Mouse (Mus musculus) thymus, postnatal 4 days (tissue): ENCODE data around the gene Csnk1g1.

Source experiments
- DNase-seq: peaks from one replicate; pipeline ENCODE4 v3.0.0; 2021

The Csnk1g1 gene

GRCm38 (mm10) chr9:65998965-65999364 lies 90.2 kb downstream of the Csnk1g1 start:
- no peak for DNase-seq

- DNase-seq, result peak; percentile 35
Observed at GRCm38 (mm10) chr9:66004380-66004779, 95.7 kb downstream of the Csnk1g1 start.

- no peak for DNase-seq
Observed at GRCm38 (mm10) chr9:66007603-66008202, 99.0 kb downstream of the Csnk1g1 start.

- no peak for DNase-seq
Observed at GRCm38 (mm10) chr9:66020601-66021000, 111.9 kb downstream of the Csnk1g1 start.

GRCm38 (mm10) chr9:66038082-66038481 lies 129.4 kb downstream of the Csnk1g1 start:
- DNase-seq, result no peak

GRCm38 (mm10) chr9:66038581-66038980 lies 129.9 kb downstream of the Csnk1g1 start:
- no peak for DNase-seq

- DNase-seq, result no peak
Observed at GRCm38 (mm10) chr9:66039290-66039689, 130.6 kb downstream of the Csnk1g1 start.

GRCm38 (mm10) chr9:66040801-66041200 lies 132.1 kb downstream of the Csnk1g1 start:
- no peak for DNase-seq

- DNase-seq, result no peak
Observed at GRCm38 (mm10) chr9:66042331-66042730, 133.6 kb downstream of the Csnk1g1 start.

GRCm38 (mm10) chr9:66043241-66043640 lies 134.5 kb downstream of the Csnk1g1 start:
- DNase-seq, result no peak

GRCm38 (mm10) chr9:66049931-66050601 lies 141.3 kb downstream of the Csnk1g1 start:
- DNase-seq, result no peak

GRCm38 (mm10) chr9:66051493-66051892 lies 142.8 kb downstream of the Csnk1g1 start:
- no peak for DNase-seq

GRCm38 (mm10) chr9:66052731-66053130 lies 144.0 kb downstream of the Csnk1g1 start:
- DNase-seq, result no peak

GRCm38 (mm10) chr9:66053620-66054019 lies 144.9 kb downstream of the Csnk1g1 start:
- DNase-seq, result no peak

- peak; percentile 97 for DNase-seq
Observed at GRCm38 (mm10) chr9:66059583-66060307, 151.0 kb downstream of the Csnk1g1 start, which contains the start of gene Ppib. Gene Ppib, plus strand, starts transcription at chr9:66060222.

- DNase-seq, result no peak
Observed at GRCm38 (mm10) chr9:66060308-66060647, 151.6 kb downstream of the Csnk1g1 start.

- DNase-seq, result no peak
Observed at GRCm38 (mm10) chr9:66060986-66061385, 152.3 kb downstream of the Csnk1g1 start.

- no peak for DNase-seq
Observed at GRCm38 (mm10) chr9:66061656-66062055, 152.9 kb downstream of the Csnk1g1 start.

- DNase-seq, result no peak
Observed at GRCm38 (mm10) chr9:66063446-66063845, 154.7 kb downstream of the Csnk1g1 start.

GRCm38 (mm10) chr9:66064316-66064715 lies 155.6 kb downstream of the Csnk1g1 start:
- no peak for DNase-seq

GRCm38 (mm10) chr9:66066791-66067190 lies 158.1 kb downstream of the Csnk1g1 start:
- DNase-seq, result no peak

GRCm38 (mm10) chr9:66067542-66067941 lies 158.8 kb downstream of the Csnk1g1 start:
- DNase-seq, result peak; percentile 38

- no peak for DNase-seq
Observed at GRCm38 (mm10) chr9:66068056-66068455, 159.3 kb downstream of the Csnk1g1 start.

- DNase-seq, result peak; percentile 65
Observed at GRCm38 (mm10) chr9:66068971-66069391, 160.3 kb downstream of the Csnk1g1 start.
